Mouse (Mus musculus): ENCODE results near the gene Mak.

- TF ChIP-seq CTCF (IDR thresholded peaks at IDR 0.05; ENCODE audit: low read depth, low read length) (no peak), POLR2A (IDR thresholded peaks at IDR 0.05; ENCODE audit: extremely low read depth, insufficient read depth, low read length) (no peak)
Measured at GRCm38 (mm10) chr13:40978652-40979051, 100.9 kb downstream of the Mak start.
